Comparison of ENCODE assay signal across 8 mouse cellular contexts in the genomic region with DNA sequence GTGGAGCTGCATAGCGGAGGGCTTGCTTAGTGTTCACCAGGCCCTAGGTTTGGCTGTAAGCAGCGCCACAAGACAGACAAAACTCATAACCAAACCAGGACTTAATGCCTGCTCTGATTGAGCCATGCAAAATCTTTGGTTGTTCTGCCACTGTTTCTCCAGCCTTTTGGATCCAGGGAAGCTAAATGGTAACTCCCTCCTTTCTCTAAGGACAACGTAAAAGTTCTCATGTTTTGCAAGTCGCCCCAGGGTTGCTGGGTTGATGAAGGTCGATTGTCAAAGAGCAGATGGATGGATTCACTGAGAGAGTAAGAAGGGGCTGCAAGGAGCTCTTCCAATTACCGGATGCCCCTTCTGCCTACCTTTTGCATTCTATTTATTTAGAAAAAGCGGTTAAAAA. TPM values are rescaled to one million over a fixed set of nuclear protein-coding genes. Genes with fewer than 3 reads are reported as not detected.
A peak's percentile ranks its signal among the peaks of the same experiment; 100 is the strongest.
DNase-seq lines count a peak whose midpoint lies in the region; ATAC-seq and TF ChIP-seq lines count a peak whose summit lies in the region.

No protein-coding gene starts in this region.

- TF ChIP-seq CTCF in kidney, adult 2 months (conservative IDR thresholded peaks at IDR 0.05; ENCODE audit: insufficient read depth, insufficient read length, low read depth, low read length) = no peak

- no peaks in the 10 kb centered on the region for H3K27me3 ChIP-seq in kidney, adult 2 months (replicated peaks; ENCODE audit: control insufficient read depth, insufficient read depth, low read length)
- no peaks in the 10 kb centered on the region for H3K27me3 ChIP-seq in hindbrain, embryonic 11.5 days (ENCODE audit: control insufficient read depth, insufficient read depth, low read length)
- peaks cover 13% of the 10 kb centered on the region; the same call in 1 of the 2 replicates for H3K27me3 ChIP-seq in midbrain, embryonic 12.5 days

- H3K27ac ChIP-seq in kidney, adult 2 months (ENCODE audit: insufficient read depth, low read depth, low read length) = peak overlapping the region; percentile 80
- no peak overlapping the region for H3K27ac ChIP-seq in hindbrain, embryonic 11.5 days (ENCODE audit: low read depth, low read length)
- no peak overlapping the region for H3K27ac ChIP-seq in midbrain, embryonic 12.5 days (replicated peaks)

- ATAC-seq in hindbrain, embryonic 11.5 days (ENCODE audit: low FRiP score) = no peak
- ATAC-seq in midbrain, embryonic 12.5 days (ENCODE audit: low FRiP score, low read depth) = no peak

- DNase-seq in kidney, adult 2 months = no peak
- DNase-seq in kidney, adult 11 months = no peak
- peak; percentile 29 for DNase-seq in brain, adult 2 months (ENCODE audit: low read depth, low spot score)
- DNase-seq in hindbrain, embryonic 11.5 days (ENCODE audit: low spot score) = no peak
- no peak for DNase-seq in right cerebral cortex, postnatal 14 days
- DNase-seq in urinary bladder, adult 18-20 months (ENCODE audit: low spot score in 2 of 2) = no peak
- no peak for DNase-seq in thymus, postnatal 36 days

- peak overlapping the region; percentile 72 for H3K9ac ChIP-seq in hindbrain, embryonic 11.5 days (ENCODE audit: low read depth, low read length)
- peak overlapping the region; percentile 75 for H3K9ac ChIP-seq in midbrain, embryonic 12.5 days (replicated peaks)

- no peak for TF ChIP-seq POLR2A in kidney, adult 2 months (IDR thresholded peaks at IDR 0.05; ENCODE audit: low read depth, low read length)

- H3K9me3 ChIP-seq in hindbrain, embryonic 11.5 days (ENCODE audit: control insufficient read depth, low read length) = no peaks in the 10 kb centered on the region
- H3K9me3 ChIP-seq in midbrain, embryonic 12.5 days = no peaks in the 10 kb centered on the region

- peak overlapping the region; percentile 98 for H3K4me3 ChIP-seq in kidney, adult 2 months (ENCODE audit: insufficient read depth, low read depth, low read length)
- peak overlapping the region; percentile 73 for H3K4me3 ChIP-seq in hindbrain, embryonic 11.5 days (ENCODE audit: low read depth, low read length)
- peak overlapping the region; percentile 69 for H3K4me3 ChIP-seq in midbrain, embryonic 12.5 days

- 12% methylated on average over 7 of the region's 7 CpGs for WGBS in kidney, adult 2 months
- 18% methylated on average over 7 of the region's 7 CpGs for WGBS in hindbrain, embryonic 11.5 days
- 24% methylated on average over 7 of the region's 7 CpGs for WGBS in midbrain, embryonic 12.5 days

- no peaks in the 10 kb centered on the region for H3K36me3 ChIP-seq in kidney, adult 2 months (ENCODE audit: control insufficient read depth, insufficient read depth, low read length)
- no peaks in the 10 kb centered on the region for H3K36me3 ChIP-seq in hindbrain, embryonic 11.5 days (ENCODE audit: control insufficient read depth, insufficient read depth, low read length)
- H3K36me3 ChIP-seq in midbrain, embryonic 12.5 days = no peaks in the 10 kb centered on the region

- H3K4me2 ChIP-seq in hindbrain, embryonic 11.5 days (replicated peaks; ENCODE audit: low read depth, low read length) = peak overlapping the region; percentile 82
- H3K4me2 ChIP-seq in midbrain, embryonic 12.5 days (replicated peaks) = peak overlapping the region; percentile 85

- H3K4me1 ChIP-seq in kidney, adult 2 months (ENCODE audit: control insufficient read depth, insufficient read depth, low read length) = peaks cover 47% of the 10 kb centered on the region
- peaks cover 8% of the 10 kb centered on the region for H3K4me1 ChIP-seq in hindbrain, embryonic 11.5 days (replicated peaks; ENCODE audit: control insufficient read depth, insufficient read depth, low read length)
- H3K4me1 ChIP-seq in midbrain, embryonic 12.5 days = peaks cover 35% of the 10 kb centered on the region

RNA-seq across cellular contexts. Expression of gene Lipe, which starts 3.8 kb away (rescaled TPM):
- polyA plus RNA-seq in kidney, adult 2 months (2012; rRNA removed) = 63.4 and 63.8 TPM in 2 replicates
- polyA plus RNA-seq in hindbrain, embryonic 11.5 days (2014; fragmentation: Nextera tagmentation; extraction: Ambion mirVana) = 2.6 and 3.3 TPM in 2 replicates
- polyA plus RNA-seq in midbrain, embryonic 12.5 days (2016; fragmentation: Nextera tagmentation; extraction: Ambion mirVana) = 5.9 and 8.5 TPM in 2 replicates

RNA-seq across cellular contexts. Expression of gene Cxcl17, which starts 17.9 kb away (rescaled TPM):
- polyA plus RNA-seq in kidney, adult 2 months (2012; rRNA removed) = 0.11 and 0.18 TPM in 2 replicates
- 0.28 TPM in 1 of 2 replicates, not detected in the other for polyA plus RNA-seq in hindbrain, embryonic 11.5 days (2014; fragmentation: Nextera tagmentation; extraction: Ambion mirVana)
- 0.65 and 0.75 TPM in 2 replicates for polyA plus RNA-seq in midbrain, embryonic 12.5 days (2016; fragmentation: Nextera tagmentation; extraction: Ambion mirVana)

RNA-seq across cellular contexts. Expression of gene Cnfn, which starts 25.2 kb away (rescaled TPM):
- not detected in 2 replicates for polyA plus RNA-seq in kidney, adult 2 months (2012; rRNA removed)
- not detected in 2 replicates for polyA plus RNA-seq in hindbrain, embryonic 11.5 days (2014; fragmentation: Nextera tagmentation; extraction: Ambion mirVana)
- not detected in 2 replicates for polyA plus RNA-seq in midbrain, embryonic 12.5 days (2016; fragmentation: Nextera tagmentation; extraction: Ambion mirVana)
